Mouse (Mus musculus): Measurements from ENCODE around the gene Zar1. TPM values are rescaled to one million over a fixed set of nuclear protein-coding genes. Genes with fewer than 3 reads are reported as not detected.

Zar1 gene
- polyA plus RNA-seq (2014; fragmentation: Illumina TruSeq; extraction: RNeasy Lipid Tissue Mini Kit (QIAGEN cat#74804)) = 3.2 TPM

GRCm38 (mm10) chr5:72580970-72581332, at the start of gene Zar1:
Gene Zar1, minus strand, starts transcription at chr5:72581254.

GRCm38 (mm10) chr5:72587192-72587681, 6.2 kb upstream of the Zar1 start, which contains the start of gene Gm5868:
Gene Gm5868, minus strand, starts transcription at chr5:72587551.

GRCm38 (mm10) chr5:72559544-72560049, 21.5 kb downstream of the Zar1 start, which contains the start of gene Nfxl1:
Gene Nfxl1, minus strand, starts transcription at chr5:72559684.

Other genes with a start within 250 kb of the Zar1 start
- 2.7 TPM for gene Corin, start 76.8 kb downstream of the Zar1 start, polyA plus RNA-seq (2014; fragmentation: Illumina TruSeq; extraction: RNeasy Lipid Tissue Mini Kit (QIAGEN cat#74804))
- gene Nfxl1, start 21.6 kb downstream of the Zar1 start, polyA plus RNA-seq (2014; fragmentation: Illumina TruSeq; extraction: RNeasy Lipid Tissue Mini Kit (QIAGEN cat#74804)) = 56.3 TPM
- gene Gm5868, start 6.3 kb upstream of the Zar1 start, polyA plus RNA-seq (2014; fragmentation: Illumina TruSeq; extraction: RNeasy Lipid Tissue Mini Kit (QIAGEN cat#74804)) = 3.7 TPM
- gene Cnga1, start 63.0 kb upstream of the Zar1 start, polyA plus RNA-seq (2014; fragmentation: Illumina TruSeq; extraction: RNeasy Lipid Tissue Mini Kit (QIAGEN cat#74804)) = 2.6 TPM
- 24.7 TPM for gene Nipal1, start 66.5 kb upstream of the Zar1 start, polyA plus RNA-seq (2014; fragmentation: Illumina TruSeq; extraction: RNeasy Lipid Tissue Mini Kit (QIAGEN cat#74804))
- 1.3 TPM for gene Txk, start 171.5 kb upstream of the Zar1 start, polyA plus RNA-seq (2014; fragmentation: Illumina TruSeq; extraction: RNeasy Lipid Tissue Mini Kit (QIAGEN cat#74804))